ENCODE assay signal across 28 mouse cellular contexts in genomic region chr16:28770276-28770675, GRCm38 (mm10). TPM values are rescaled to one million over a fixed set of nuclear protein-coding genes. Genes with fewer than 3 reads are reported as not detected.
DNase-seq lines count a peak whose midpoint lies in the region; ATAC-seq and TF ChIP-seq lines count a peak whose summit lies in the region.
"Had no signal": no experiment of that assay in that cellular context is flagged by ENCODE, and none has a peak within 500 bp of the region (broad histone marks: within the 10 kb centered on the region; RNA-seq: fewer than 3 reads in every experiment).

No protein-coding gene starts in this region.

- WGBS in heart, adult 2 months: 92% methylated on average over 2 of the region's 2 CpGs
- WGBS in liver, adult 2 months: 94% methylated on average over 2 of the region's 2 CpGs
- 92% methylated on average over 2 of the region's 2 CpGs for WGBS in liver, embryonic 11.5 days
- WGBS in forebrain, embryonic 13.5 days: 92% methylated on average over 2 of the region's 2 CpGs

- H3K4me1 ChIP-seq in heart, adult 2 months (ENCODE audit: control insufficient read depth, insufficient read depth, low read length): no peaks in the 10 kb centered on the region
- no peaks in the 10 kb centered on the region for H3K4me1 ChIP-seq in liver, adult 2 months (ENCODE audit: control insufficient read depth, insufficient read depth, low read length)
- no peaks in the 10 kb centered on the region for H3K4me1 ChIP-seq in liver, embryonic 11.5 days (replicated peaks; ENCODE audit: control insufficient read depth, insufficient read depth, low read length)
- H3K4me1 ChIP-seq in E14TG2a.4 (replicated peaks; ENCODE audit: low read depth, low read length): no peaks in the 10 kb centered on the region
- H3K4me1 ChIP-seq in forebrain, embryonic 13.5 days: no peaks in the 10 kb centered on the region
- H3K4me1 ChIP-seq: embryonic facial prominence, embryonic 12.5 days; forebrain, embryonic 15.5 days; limb, embryonic 10.5 days; limb, embryonic 15.5 days; midbrain, embryonic 10.5 days had no signal

- TF ChIP-seq EP300 in heart, adult 2 months (IDR thresholded peaks at IDR 0.05; ENCODE audit: insufficient read depth, low read depth, low read length): no peak

- no peaks in the 10 kb centered on the region for H3K27me3 ChIP-seq in heart, adult 2 months (ENCODE audit: control insufficient read depth, insufficient read depth, low read length)
- no peaks in the 10 kb centered on the region for H3K27me3 ChIP-seq in liver, adult 2 months (ENCODE audit: control insufficient read depth, insufficient read depth, low read length)
- no peaks in the 10 kb centered on the region for H3K27me3 ChIP-seq in liver, embryonic 11.5 days (replicated peaks; ENCODE audit: control insufficient read depth, insufficient read depth, low read length)
- H3K27me3 ChIP-seq in E14TG2a.4 (ENCODE audit: insufficient read depth, low read length): no peaks in the 10 kb centered on the region
- no peaks in the 10 kb centered on the region for H3K27me3 ChIP-seq in forebrain, embryonic 13.5 days
- H3K27me3 ChIP-seq: embryonic facial prominence, embryonic 12.5 days; forebrain, embryonic 15.5 days; limb, embryonic 15.5 days had no signal

- H3K27ac ChIP-seq in heart, adult 2 months: no peak overlapping the region
- no peak overlapping the region for H3K27ac ChIP-seq in liver, adult 2 months (replicated peaks; ENCODE audit: insufficient read depth, low read depth, low read length)
- no peak overlapping the region for H3K27ac ChIP-seq in liver, embryonic 11.5 days (ENCODE audit: low read depth, low read length)
- no peak overlapping the region for H3K27ac ChIP-seq in forebrain, embryonic 13.5 days
- H3K27ac ChIP-seq: embryonic facial prominence, embryonic 12.5 days; forebrain, embryonic 15.5 days; hindbrain, postnatal 0 days; limb, embryonic 10.5 days; limb, embryonic 15.5 days; midbrain, embryonic 10.5 days had no signal

- intact Hi-C loops in heart, adult 2 months (cut with DNase I): no loop called here
- intact Hi-C loops in heart, postnatal 10 days (cut with DNase I): no loop called here

- ATAC-seq in liver, embryonic 11.5 days (replicated peaks; ENCODE audit: low FRiP score): no peak
- no peak for ATAC-seq in forebrain, embryonic 13.5 days
- ATAC-seq: forebrain, embryonic 15.5 days; hindbrain, postnatal 0 days; intestine, embryonic 16.5 days; midbrain, embryonic 16.5 days had no signal

- H3K9me3 ChIP-seq in liver, embryonic 11.5 days (ENCODE audit: control insufficient read depth, low read length): no peaks in the 10 kb centered on the region
- no peaks in the 10 kb centered on the region for H3K9me3 ChIP-seq in E14TG2a.4 (ENCODE audit: low read length)
- H3K9me3 ChIP-seq in forebrain, embryonic 13.5 days (replicated peaks): no peaks in the 10 kb centered on the region
- H3K9me3 ChIP-seq: embryonic facial prominence, embryonic 12.5 days; forebrain, embryonic 15.5 days; limb, embryonic 10.5 days; limb, embryonic 15.5 days; midbrain, embryonic 10.5 days had no signal

- no peak for DNase-seq in heart, adult 2 months
- DNase-seq in heart, postnatal 10 days: no peak
- DNase-seq in liver, adult 2 months (ENCODE audit: extremely low read depth, low read depth, low spot score): no peak
- no peak for DNase-seq in liver, embryonic 11.5 days (ENCODE audit: low spot score)
- peak; percentile 27 for DNase-seq in ZHBTc4 (ENCODE audit: low read depth, low spot score)
- no peak for DNase-seq in right cerebral cortex, postnatal 25 days
- DNase-seq: adrenal gland, postnatal 14 days; cerebellum, adult 11-12 months; cerebellum, adult 9-11 months; embryo, embryonic 11 days; kidney, adult 9 months; kidney, postnatal 25 days; lung, adult 2 months; right cerebral cortex, adult 18-20 months; right cerebral cortex, postnatal 4 days had no signal

- no peaks in the 10 kb centered on the region for H3K79me2 ChIP-seq in heart, adult 2 months (replicated peaks; ENCODE audit: control insufficient read depth, insufficient read depth, low read length)
- H3K79me2 ChIP-seq in liver, adult 2 months (ENCODE audit: control insufficient read depth, insufficient read depth, low read length): no peaks in the 10 kb centered on the region

- no peak overlapping the region for H3K4me2 ChIP-seq in liver, embryonic 11.5 days
- H3K4me2 ChIP-seq in forebrain, embryonic 13.5 days: no peak overlapping the region
- H3K4me2 ChIP-seq: embryonic facial prominence, embryonic 12.5 days; forebrain, embryonic 15.5 days; limb, embryonic 15.5 days had no signal

- TF ChIP-seq CTCF in heart, adult 2 months (IDR thresholded peaks at IDR 0.05): peak; percentile 40
- peak; percentile 8; the same call in 1 of the 2 replicates for TF ChIP-seq CTCF in liver, adult 2 months (IDR thresholded peaks at IDR 0.05; ENCODE audit: low read depth, low read length)
- TF ChIP-seq CTCF in E14TG2a.4 (conservative IDR thresholded peaks at IDR 0.05; ENCODE audit: low read length): peak; percentile 61

- H3K36me3 ChIP-seq in heart, adult 2 months (ENCODE audit: control insufficient read depth, insufficient read depth, low read length): no peaks in the 10 kb centered on the region
- no peaks in the 10 kb centered on the region for H3K36me3 ChIP-seq in liver, adult 2 months (ENCODE audit: control insufficient read depth, insufficient read depth, low read length)
- no peaks in the 10 kb centered on the region for H3K36me3 ChIP-seq in liver, embryonic 11.5 days (ENCODE audit: control insufficient read depth, insufficient read depth, low read length)
- no peaks in the 10 kb centered on the region for H3K36me3 ChIP-seq in E14TG2a.4 (ENCODE audit: insufficient read depth, low read length)
- no peaks in the 10 kb centered on the region for H3K36me3 ChIP-seq in forebrain, embryonic 13.5 days (ENCODE audit: poor library complexity, severe bottlenecking)
- H3K36me3 ChIP-seq: embryonic facial prominence, embryonic 12.5 days; forebrain, embryonic 15.5 days; limb, embryonic 10.5 days; limb, embryonic 15.5 days; midbrain, embryonic 10.5 days had no signal

- no peak for TF ChIP-seq POLR2A in heart, adult 2 months (IDR thresholded peaks at IDR 0.05; ENCODE audit: insufficient read depth, low read depth, low read length)
- no peak for TF ChIP-seq POLR2A in liver, adult 2 months (IDR thresholded peaks at IDR 0.05; ENCODE audit: extremely low read depth, insufficient read depth, low read length)

- H3K9ac ChIP-seq in heart, adult 2 months (ENCODE audit: low read depth, low read length): no peak overlapping the region
- H3K9ac ChIP-seq in liver, adult 2 months (ENCODE audit: low read depth, low read length): no peak overlapping the region
- no peak overlapping the region for H3K9ac ChIP-seq in liver, embryonic 11.5 days (ENCODE audit: low read depth, low read length)
- H3K9ac ChIP-seq in forebrain, embryonic 13.5 days: no peak overlapping the region
- H3K9ac ChIP-seq: embryonic facial prominence, embryonic 12.5 days; forebrain, embryonic 15.5 days; limb, embryonic 15.5 days had no signal

- H3K4me3 ChIP-seq in heart, adult 2 months: no peak overlapping the region
- no peak overlapping the region for H3K4me3 ChIP-seq in liver, adult 2 months (ENCODE audit: insufficient read depth, low read depth, low read length)
- H3K4me3 ChIP-seq in liver, embryonic 11.5 days (ENCODE audit: low read depth, low read length): no peak overlapping the region
- no peak overlapping the region for H3K4me3 ChIP-seq in E14TG2a.4 (replicated peaks; ENCODE audit: low read length)
- H3K4me3 ChIP-seq in forebrain, embryonic 13.5 days: no peak overlapping the region
- H3K4me3 ChIP-seq: embryonic facial prominence, embryonic 12.5 days; forebrain, embryonic 15.5 days; limb, embryonic 10.5 days; limb, embryonic 15.5 days; midbrain, embryonic 10.5 days had no signal

RNA-seq across cellular contexts. Expression of gene Fgf12, which starts 17.4 kb away (rescaled TPM):
- total RNA-seq in heart, adult 2 months (2021): 10 to 100 TPM in 1 of 2 experiments, 1 to 10 TPM in 1; 9.2 to 11.3 TPM
- polyA plus RNA-seq in heart, adult 2 months (2012; rRNA removed): 8.9 and 17.6 TPM in 2 replicates
- 10 to 100 TPM in 1 of 2 experiments, 1 to 10 TPM in 1; 9.1 to 26.9 TPM for total RNA-seq in heart, postnatal 10 days (2021)
- 0.18 and 0.34 TPM in 2 replicates for total RNA-seq in liver, adult 2 months (2014; rRNA removed)
- 0.07 and 0.21 TPM in 2 replicates for polyA plus RNA-seq in liver, adult 2 months (2012; rRNA removed)
- polyA plus RNA-seq in liver, embryonic 11.5 days (2014; fragmentation: Nextera tagmentation; extraction: Ambion mirVana): 1.3 and 1.4 TPM in 2 replicates
- polyA plus RNA-seq in forebrain, embryonic 13.5 days (2015; fragmentation: Nextera tagmentation; extraction: Ambion mirVana): 6.5 and 8.3 TPM in 2 replicates
- total RNA-seq: ES-E14; megakaryocyte progenitor cell, adult 5-6 weeks had no signal
- polyA plus RNA-seq: spleen, adult 2 months had no signal

Comparison
In these comparisons a context has a peak if more than half of its experiments do, and no peak if none do; other contexts are left out.
1. CTCF ChIP-seq: peak in every context shown above with its lines; median percentile 61 in E14TG2a.4; 40 in heart, adult 2 months; 8 in liver, adult 2 months.